Mouse (Mus musculus): ENCODE results near the gene Rad23a.

DNA sequence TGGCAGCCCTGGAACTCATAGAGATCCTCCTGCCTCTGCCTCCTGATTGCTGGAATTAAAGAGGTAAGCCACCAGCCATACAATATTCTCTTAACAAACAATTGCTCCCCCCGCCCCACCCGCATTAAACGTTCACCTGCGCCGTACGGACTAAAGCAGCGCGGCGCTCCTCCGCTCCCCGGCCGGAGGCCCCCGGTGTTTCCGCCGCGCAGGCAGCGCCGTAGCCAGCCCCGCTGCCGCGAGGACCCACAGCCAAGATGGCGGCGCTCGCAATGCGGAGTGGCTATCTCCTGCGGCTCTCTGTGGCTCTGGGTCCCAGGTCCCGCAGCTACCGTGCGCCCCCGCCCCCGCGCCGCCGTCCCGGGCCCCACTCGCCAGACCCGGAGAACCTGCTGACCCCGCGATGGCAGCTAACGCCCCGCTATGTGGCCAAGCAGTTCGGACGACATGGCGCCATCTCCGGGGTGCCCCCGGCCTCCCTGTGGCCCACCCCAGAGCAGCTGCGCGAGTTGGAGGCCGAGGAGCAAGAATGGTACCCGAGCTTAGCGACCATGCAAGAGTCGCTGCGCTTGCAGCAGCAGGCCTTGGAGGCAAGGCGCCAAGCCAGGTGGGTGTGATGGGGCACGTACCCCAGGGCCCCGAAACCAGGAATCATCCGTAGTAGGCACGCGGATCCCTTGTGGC, 8.3 kb downstream of the Rad23a start:
- no peak for TF ChIP-seq EP300 (optimal IDR thresholded peaks at IDR 0.05)
- TF ChIP-seq CTCF (IDR thresholded peaks at IDR 0.05; ENCODE audit: low read depth), result no peak

All from stomach, postnatal 0 days (tissue).